Mouse (Mus musculus): Measurements from ENCODE around the gene Tjap1. TPM values are rescaled to one million over a fixed set of nuclear protein-coding genes. Genes with fewer than 3 reads are reported as not detected.

The Tjap1 gene
- polyA plus RNA-seq, 1 experiment from 2014 or later, result 26.4 TPM

- H3K4me3 ChIP-seq (ENCODE audit: low read depth, low read length), result peak overlapping the region; percentile 59; the same call in 1 of the 2 replicates
- DNase-seq (ENCODE audit: low spot score) (no peak), ATAC-seq (replicated peaks; ENCODE audit: low FRiP score) (no peak)
- no peaks in the 10 kb centered on the region for H3K36me3 ChIP-seq (ENCODE audit: control insufficient read depth, insufficient read depth, low read length)
- H3K9ac ChIP-seq (ENCODE audit: low read depth, low read length), result no peak overlapping the region
- no peaks in the 10 kb centered on the region for H3K9me3 ChIP-seq (ENCODE audit: control insufficient read depth, low read length)
- WGBS, result 32% methylated on average over 6 of the region's 6 CpGs
- peaks cover 9% of the 10 kb centered on the region for H3K4me1 ChIP-seq (replicated peaks; ENCODE audit: control insufficient read depth, insufficient read depth, low read length)
- H3K27me3 ChIP-seq (replicated peaks; ENCODE audit: control insufficient read depth, insufficient read depth, low read length), result peaks cover 60% of the 10 kb centered on the region
- no peak overlapping the region for H3K27ac ChIP-seq (ENCODE audit: low read depth, low read length)
- H3K4me2 ChIP-seq, result no peak overlapping the region
Measured at GRCm38 (mm10) chr17:46296601-46297000, 13.8 kb upstream of the Tjap1 start.

DNA sequence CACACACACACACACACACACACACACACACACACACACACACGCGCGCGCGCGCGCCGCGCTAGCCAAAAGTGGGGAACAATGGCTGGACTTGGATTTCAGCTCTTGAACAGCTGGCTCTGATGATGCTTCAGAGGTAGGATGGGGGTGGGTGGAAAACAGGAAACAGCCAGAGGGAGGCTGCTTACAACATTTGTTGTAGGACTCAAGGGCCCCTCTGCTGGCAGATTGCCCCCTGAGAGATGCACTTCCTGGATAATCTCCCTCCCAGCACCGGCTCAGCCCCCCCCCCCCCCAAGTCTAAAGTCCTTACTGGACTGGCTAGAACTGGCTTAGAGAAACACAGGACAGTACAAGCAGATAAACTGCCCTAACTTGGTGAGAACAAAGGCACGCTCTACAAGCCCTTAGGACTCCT is 4.9 kb upstream of the Tjap1 start:
- no peak overlapping the region for H3K27ac ChIP-seq (ENCODE audit: low read depth, low read length)
- no peak overlapping the region for H3K9ac ChIP-seq (ENCODE audit: low read depth, low read length)
- no peaks in the 10 kb centered on the region for H3K9me3 ChIP-seq (ENCODE audit: control insufficient read depth, low read length)
- no peak overlapping the region for H3K4me2 ChIP-seq
- ATAC-seq (replicated peaks; ENCODE audit: low FRiP score) (no peak), DNase-seq (ENCODE audit: low spot score) (no peak)
- no peak overlapping the region for H3K4me3 ChIP-seq (ENCODE audit: low read depth, low read length)
- no peaks in the 10 kb centered on the region for H3K4me1 ChIP-seq (replicated peaks; ENCODE audit: control insufficient read depth, insufficient read depth, low read length)
- H3K36me3 ChIP-seq (ENCODE audit: control insufficient read depth, insufficient read depth, low read length), result no peaks in the 10 kb centered on the region
- 70% methylated on average over 11 of the region's 11 CpGs for WGBS
- peaks cover 4% of the 10 kb centered on the region for H3K27me3 ChIP-seq (replicated peaks; ENCODE audit: control insufficient read depth, insufficient read depth, low read length)

DNA sequence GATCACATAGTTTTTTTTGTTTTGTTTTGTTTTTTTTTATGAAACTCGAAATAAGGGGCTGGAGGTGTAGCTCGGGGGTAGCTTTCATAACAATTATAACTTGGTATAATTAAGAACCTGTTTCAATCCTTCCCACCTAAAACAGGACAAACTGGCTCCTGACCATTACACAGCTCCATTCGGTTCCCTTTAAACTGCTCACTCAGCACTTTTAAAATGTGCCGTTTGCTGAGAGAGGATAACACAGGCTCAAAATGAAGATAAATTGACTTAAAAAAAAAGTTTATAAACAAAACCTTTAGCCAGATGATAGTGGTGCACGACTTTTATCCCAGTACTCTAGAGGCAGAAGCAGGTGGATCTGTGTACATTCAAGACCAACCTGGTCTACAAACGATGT is 2.6 kb upstream of the Tjap1 start:
- Histone ChIP-seq H3K4me1 (replicated peaks; ENCODE audit: control insufficient read depth, insufficient read depth, low read length) (peaks cover 10% of the 10 kb centered on the region), H3K9ac (ENCODE audit: low read depth, low read length) (no peak overlapping the region), H3K9me3 (ENCODE audit: control insufficient read depth, low read length) (no peaks in the 10 kb centered on the region), H3K4me2 (no peak overlapping the region), H3K27me3 (replicated peaks; ENCODE audit: control insufficient read depth, insufficient read depth, low read length) (no peaks in the 10 kb centered on the region), H3K4me3 (ENCODE audit: low read depth, low read length) (no peak overlapping the region), H3K36me3 (ENCODE audit: control insufficient read depth, insufficient read depth, low read length) (no peaks in the 10 kb centered on the region), H3K27ac (ENCODE audit: low read depth, low read length) (no peak overlapping the region)
- 62% methylated on average over 6 of the region's 6 CpGs for WGBS
- no peak for ATAC-seq (replicated peaks; ENCODE audit: low FRiP score)
- no peak for DNase-seq (ENCODE audit: low spot score)

- Histone ChIP-seq H3K27ac (ENCODE audit: low read depth, low read length) (no peak overlapping the region), H3K4me3 (ENCODE audit: low read depth, low read length) (no peak overlapping the region), H3K36me3 (ENCODE audit: control insufficient read depth, insufficient read depth, low read length) (0 out of 2 replicates have a peak, but pooled peaks cover 6% of the 10 kb centered on the region), H3K4me1 (replicated peaks; ENCODE audit: control insufficient read depth, insufficient read depth, low read length) (peaks cover 10% of the 10 kb centered on the region), H3K9me3 (ENCODE audit: control insufficient read depth, low read length) (no peaks in the 10 kb centered on the region), H3K27me3 (replicated peaks; ENCODE audit: control insufficient read depth, insufficient read depth, low read length) (no peaks in the 10 kb centered on the region), H3K9ac (ENCODE audit: low read depth, low read length) (no peak overlapping the region), H3K4me2 (no peak overlapping the region)
- ATAC-seq (replicated peaks; ENCODE audit: low FRiP score) (no peak), DNase-seq (ENCODE audit: low spot score) (no peak)
- 58% methylated on average over 7 of the region's 7 CpGs for WGBS
Measured at GRCm38 (mm10) chr17:46284653-46285052, 1.8 kb upstream of the Tjap1 start.

DNA sequence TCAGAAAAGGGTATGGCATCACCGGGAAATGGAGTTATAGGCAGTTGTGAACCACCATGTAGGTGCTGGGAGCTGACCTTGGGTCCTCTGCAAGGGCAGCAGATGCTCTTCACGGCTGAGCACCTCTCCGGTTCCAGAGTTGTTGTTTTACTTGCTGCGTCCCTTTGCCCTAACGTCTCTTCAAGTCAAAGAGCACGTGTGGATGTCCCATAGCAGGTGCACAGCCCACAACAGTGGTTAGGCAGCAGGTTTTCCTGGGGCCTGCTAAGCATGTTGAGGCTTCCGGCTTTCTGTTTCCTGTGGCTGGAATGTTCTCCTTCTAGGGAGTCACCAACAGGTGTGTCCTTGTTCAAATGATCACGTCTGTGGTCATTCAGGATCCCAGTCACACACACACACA is 1.1 kb upstream of the Tjap1 start:
- no peaks in the 10 kb centered on the region for H3K9me3 ChIP-seq (ENCODE audit: control insufficient read depth, low read length)
- H3K4me1 ChIP-seq (replicated peaks; ENCODE audit: control insufficient read depth, insufficient read depth, low read length), result peaks cover 10% of the 10 kb centered on the region
- 81% methylated on average over 8 of the region's 8 CpGs for WGBS
- no peak overlapping the region for H3K4me2 ChIP-seq
- no peak for ATAC-seq (replicated peaks; ENCODE audit: low FRiP score)
- H3K4me3 ChIP-seq (ENCODE audit: low read depth, low read length), result no peak overlapping the region
- no peak overlapping the region for H3K9ac ChIP-seq (ENCODE audit: low read depth, low read length)
- H3K27me3 ChIP-seq (replicated peaks; ENCODE audit: control insufficient read depth, insufficient read depth, low read length), result no peaks in the 10 kb centered on the region
- H3K27ac ChIP-seq (ENCODE audit: low read depth, low read length), result no peak overlapping the region
- no peak for DNase-seq (ENCODE audit: low spot score)
- H3K36me3 ChIP-seq (ENCODE audit: control insufficient read depth, insufficient read depth, low read length), result 0 out of 2 replicates have a peak, but pooled peaks cover 6% of the 10 kb centered on the region

DNA sequence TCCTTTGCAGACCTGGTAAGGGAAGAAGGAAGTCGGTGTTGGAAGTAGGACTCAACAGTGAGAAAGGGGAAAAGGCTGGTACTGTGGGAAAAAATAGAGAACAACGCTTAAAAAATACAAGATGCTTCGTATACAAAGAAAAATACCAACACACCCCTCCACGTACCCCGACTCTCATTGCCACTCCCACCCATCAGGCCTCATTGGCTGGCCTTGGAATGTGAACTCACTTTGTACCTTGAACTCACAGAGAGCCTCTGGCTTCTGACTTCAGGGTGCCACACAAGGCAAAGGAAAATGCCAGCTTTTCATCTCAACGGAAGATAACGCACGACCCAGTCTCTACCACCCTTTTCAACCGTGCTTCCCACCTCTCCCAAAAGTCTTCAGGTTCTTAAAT is 314 bp upstream of the Tjap1 start:
- Histone ChIP-seq H3K9me3 (ENCODE audit: control insufficient read depth, low read length) (no peaks in the 10 kb centered on the region), H3K27me3 (replicated peaks; ENCODE audit: control insufficient read depth, insufficient read depth, low read length) (no peaks in the 10 kb centered on the region), H3K9ac (ENCODE audit: low read depth, low read length) (peak overlapping the region; percentile 80), H3K4me1 (replicated peaks; ENCODE audit: control insufficient read depth, insufficient read depth, low read length) (peaks cover 10% of the 10 kb centered on the region), H3K4me2 (peak overlapping the region; percentile 90), H3K27ac (ENCODE audit: low read depth, low read length) (no peak overlapping the region), H3K36me3 (ENCODE audit: control insufficient read depth, insufficient read depth, low read length) (peaks cover 6% of the 10 kb centered on the region; the same call in 1 of the 2 replicates), H3K4me3 (ENCODE audit: low read depth, low read length) (peak overlapping the region; percentile 77)
- ATAC-seq (replicated peaks; ENCODE audit: low FRiP score), result peak; percentile 53
- WGBS, result 23% methylated on average over 9 of the region's 9 CpGs
- no peak for DNase-seq (ENCODE audit: low spot score)

DNA sequence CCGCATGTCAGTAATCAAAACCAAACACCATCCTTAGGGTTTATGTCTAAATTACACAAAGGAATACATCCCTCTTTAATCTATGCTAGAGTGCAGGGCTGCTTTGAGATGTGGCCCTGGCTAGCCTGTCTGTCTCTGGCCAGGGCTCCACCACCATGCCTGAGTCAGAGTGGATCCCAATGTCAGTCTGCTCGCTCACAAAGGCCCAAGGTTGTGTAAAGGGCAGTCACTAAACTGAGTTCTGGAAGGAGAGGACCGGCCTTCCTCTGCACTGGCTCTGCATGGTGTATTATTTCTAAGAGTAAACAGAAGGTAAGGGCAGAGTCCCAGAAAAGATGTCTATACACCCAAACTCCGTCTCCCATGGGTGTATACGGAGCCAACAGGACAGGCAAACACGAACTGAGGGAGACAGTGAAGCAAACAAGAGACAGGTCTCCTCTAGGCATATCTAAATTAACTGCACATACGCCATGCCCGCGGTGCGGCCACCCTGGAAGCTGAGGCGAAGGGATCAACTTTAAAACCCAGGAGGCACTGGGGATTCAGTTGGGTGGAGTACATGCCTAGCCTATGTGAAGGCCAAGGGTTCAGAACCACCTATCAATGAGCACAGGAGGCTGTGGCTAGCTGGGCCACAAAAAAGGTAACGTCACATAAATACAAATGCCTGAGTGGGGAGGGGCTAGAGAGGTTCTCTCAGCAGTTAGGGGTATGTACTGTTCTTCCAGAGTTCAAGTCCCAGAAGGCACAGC is 4.6 kb downstream of the Tjap1 start:
- Histone ChIP-seq H3K9me3 (ENCODE audit: control insufficient read depth, low read length) (no peaks in the 10 kb centered on the region), H3K36me3 (ENCODE audit: control insufficient read depth, insufficient read depth, low read length) (peaks cover 8% of the 10 kb centered on the region; the same call in 1 of the 2 replicates), H3K9ac (ENCODE audit: low read depth, low read length) (no peak overlapping the region), H3K4me1 (replicated peaks; ENCODE audit: control insufficient read depth, insufficient read depth, low read length) (peaks cover 15% of the 10 kb centered on the region), H3K27me3 (replicated peaks; ENCODE audit: control insufficient read depth, insufficient read depth, low read length) (no peaks in the 10 kb centered on the region), H3K4me3 (ENCODE audit: low read depth, low read length) (no peak overlapping the region), H3K27ac (ENCODE audit: low read depth, low read length) (no peak overlapping the region), H3K4me2 (no peak overlapping the region)
- DNase-seq (ENCODE audit: low spot score), result no peak
- 88% methylated on average over 12 of the region's 12 CpGs for WGBS
- ATAC-seq (replicated peaks; ENCODE audit: low FRiP score), result no peak

- WGBS, result 73% methylated on average over 4 of the region's 4 CpGs
- no peak for DNase-seq (ENCODE audit: low spot score)
Measured at GRCm38 (mm10) chr17:46277586-46277985, 5.2 kb downstream of the Tjap1 start.

DNA sequence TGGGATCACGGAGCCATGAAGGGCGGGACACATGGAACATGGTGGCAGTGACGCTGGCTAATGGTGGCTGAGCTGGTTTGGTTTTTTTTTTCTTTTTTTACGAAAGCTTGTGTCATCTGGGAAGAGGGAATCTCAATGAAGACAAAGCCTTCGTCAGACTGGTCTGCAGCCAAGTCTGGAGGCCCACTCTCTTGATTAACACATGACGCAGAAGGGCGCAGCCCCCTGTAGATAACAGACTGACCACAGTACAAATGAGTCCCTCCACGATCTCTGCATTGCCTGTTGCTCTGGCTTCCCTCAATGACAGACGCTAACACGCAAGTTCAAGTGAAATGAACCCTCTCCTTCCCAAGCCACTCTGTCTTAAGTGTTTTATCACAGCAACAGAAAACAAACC is 7.3 kb downstream of the Tjap1 start:
- DNase-seq (ENCODE audit: low spot score) (no peak), ATAC-seq (replicated peaks; ENCODE audit: low FRiP score) (no peak)
- 68% methylated on average over 10 of the region's 10 CpGs for WGBS
- H3K4me3 ChIP-seq (ENCODE audit: low read depth, low read length), result no peak overlapping the region
- no peaks in the 10 kb centered on the region for H3K9me3 ChIP-seq (ENCODE audit: control insufficient read depth, low read length)
- H3K4me2 ChIP-seq, result no peak overlapping the region
- no peaks in the 10 kb centered on the region for H3K27me3 ChIP-seq (replicated peaks; ENCODE audit: control insufficient read depth, insufficient read depth, low read length)
- no peak overlapping the region for H3K9ac ChIP-seq (ENCODE audit: low read depth, low read length)
- no peak overlapping the region for H3K27ac ChIP-seq (ENCODE audit: low read depth, low read length)
- peaks cover 10% of the 10 kb centered on the region; the same call in 1 of the 2 replicates for H3K36me3 ChIP-seq (ENCODE audit: control insufficient read depth, insufficient read depth, low read length)
- H3K4me1 ChIP-seq (replicated peaks; ENCODE audit: control insufficient read depth, insufficient read depth, low read length), result peaks cover 4% of the 10 kb centered on the region

More at GRCm38 (mm10) chr17:46277586-46277985, 5.2 kb downstream of the Tjap1 start:
- Histone ChIP-seq H3K4me1 (replicated peaks; ENCODE audit: control insufficient read depth, insufficient read depth, low read length) (peaks cover 15% of the 10 kb centered on the region), H3K9me3 (ENCODE audit: control insufficient read depth, low read length) (no peaks in the 10 kb centered on the region), H3K27ac (ENCODE audit: low read depth, low read length) (no peak overlapping the region), H3K4me2 (no peak overlapping the region), H3K27me3 (replicated peaks; ENCODE audit: control insufficient read depth, insufficient read depth, low read length) (no peaks in the 10 kb centered on the region), H3K9ac (ENCODE audit: low read depth, low read length) (no peak overlapping the region), H3K36me3 (ENCODE audit: control insufficient read depth, insufficient read depth, low read length) (peaks cover 8% of the 10 kb centered on the region; the same call in 1 of the 2 replicates), H3K4me3 (ENCODE audit: low read depth, low read length) (no peak overlapping the region)
- no peak for ATAC-seq (replicated peaks; ENCODE audit: low FRiP score)
